Mouse (Mus musculus) liver, embryonic 15.5 days (tissue): Measurements from ENCODE around the gene Socs2. TPM values are rescaled to one million over a fixed set of nuclear protein-coding genes. Genes with fewer than 3 reads are reported as not detected.

Source experiments
- ATAC-seq: fragments of 200-750 bp; cut with Nextera tagmentation; 2 replicates; pipeline ENCODE4 v1.8.0; 2017; ENCODE audit warnings: moderate number of reproducible peaks, mild to moderate bottlenecking, moderate library complexity; ENCODE audit not compliant: insufficient read depth
- H3K27ac ChIP-seq: fragments of 300-500 bp; sonication (generic); replicated peaks from 2 replicates; pipeline ENCODE4 v1.5.1; 2015; ENCODE audit warnings: mild to moderate bottlenecking, inconsistent platforms
- H3K27me3 ChIP-seq: fragments of 300-500 bp; sonication (generic); 2 replicates; pipeline ENCODE4 v1.6.1; 2015; ENCODE audit warnings: mild to moderate bottlenecking, inconsistent platforms
- H3K36me3 ChIP-seq: fragments of 300-500 bp; sonication (generic); replicated peaks from 2 replicates; pipeline ENCODE4 v1.6.1; 2015; ENCODE audit warnings: moderate library complexity, mild to moderate bottlenecking, inconsistent platforms
- H3K4me1 ChIP-seq: fragments of 300-500 bp; sonication (generic); replicated peaks from 2 replicates; pipeline ENCODE4 v1.6.1; 2015; ENCODE audit warnings: inconsistent platforms
- H3K4me2 ChIP-seq: fragments of 300-500 bp; sonication (generic); 2 replicates; pipeline ENCODE4 v1.6.1; 2015; ENCODE audit warnings: moderate library complexity, mild to moderate bottlenecking, inconsistent platforms
- H3K4me3 ChIP-seq: fragments of 300-500 bp; sonication (generic); replicated peaks from 2 replicates; pipeline ENCODE4 v1.5.1; 2015; ENCODE audit warnings: mild to moderate bottlenecking, inconsistent platforms
- H3K9ac ChIP-seq: fragments of 300-500 bp; sonication (generic); 2 replicates; pipeline ENCODE4 v1.6.1; 2015; ENCODE audit warnings: moderate library complexity, mild to moderate bottlenecking, inconsistent platforms
- H3K9me3 ChIP-seq: fragments of 300-500 bp; sonication (generic); replicated peaks from 2 replicates; pipeline ENCODE4 v1.6.1; 2016; ENCODE audit warnings: inconsistent platforms
- WGBS: fragments of 180-500 bp; shearing (Covaris S2); methylation state at CpG from one replicate; pipeline ENCODE4 v1.1.7; 2015; ENCODE audit warnings: mixed read lengths; ENCODE audit not compliant: insufficient replicate concordance; 5-methylcytosine and 5-hydroxymethylcytosine counted together
- polyA plus RNA-seq: library from polyadenylated mRNA; unstranded; fragments of >200 nt; fragmentation: Nextera tagmentation; extraction: Ambion mirVana; gene quantifications from 2 replicates; pipeline ENCODE4 v1.2.1, GENCODE M21; 2015

The Socs2 gene
- polyA plus RNA-seq, 1 experiment from 2014 or later: 6.0 TPM

DNA sequence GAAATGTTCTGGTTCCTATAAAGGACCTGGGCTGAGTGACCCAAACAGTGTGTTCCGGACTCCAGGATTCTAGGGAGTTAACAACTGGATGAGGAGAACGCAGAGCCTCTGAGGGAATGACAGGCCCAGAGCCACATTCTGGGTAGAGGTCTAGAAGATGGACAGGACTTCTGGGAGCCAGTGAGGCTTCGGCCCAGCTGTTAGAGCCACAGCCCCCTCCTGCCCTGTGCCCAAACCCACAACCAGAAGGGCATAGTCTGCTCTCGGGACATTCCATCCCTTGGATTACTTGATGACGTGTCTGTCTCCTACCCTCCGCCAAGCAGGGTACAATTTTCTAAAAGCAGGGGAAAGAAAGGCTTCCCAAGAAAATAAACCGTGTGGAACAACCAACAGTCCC is 7.8 kb downstream of the Socs2 start:
- no peak for ATAC-seq
- H3K27me3 ChIP-seq: peaks cover 18% of the 10 kb centered on the region
- H3K27ac ChIP-seq: no peak overlapping the region
- no peak overlapping the region for H3K4me2 ChIP-seq
- H3K9ac ChIP-seq: no peak overlapping the region
- 67% methylated on average over 7 of the region's 7 CpGs for WGBS
- H3K9me3 ChIP-seq: no peaks in the 10 kb centered on the region
- 0 out of 2 replicates have a peak, but pooled peaks cover 2% of the 10 kb centered on the region for H3K4me1 ChIP-seq
- H3K4me3 ChIP-seq: no peak overlapping the region
- H3K36me3 ChIP-seq: no peaks in the 10 kb centered on the region

DNA sequence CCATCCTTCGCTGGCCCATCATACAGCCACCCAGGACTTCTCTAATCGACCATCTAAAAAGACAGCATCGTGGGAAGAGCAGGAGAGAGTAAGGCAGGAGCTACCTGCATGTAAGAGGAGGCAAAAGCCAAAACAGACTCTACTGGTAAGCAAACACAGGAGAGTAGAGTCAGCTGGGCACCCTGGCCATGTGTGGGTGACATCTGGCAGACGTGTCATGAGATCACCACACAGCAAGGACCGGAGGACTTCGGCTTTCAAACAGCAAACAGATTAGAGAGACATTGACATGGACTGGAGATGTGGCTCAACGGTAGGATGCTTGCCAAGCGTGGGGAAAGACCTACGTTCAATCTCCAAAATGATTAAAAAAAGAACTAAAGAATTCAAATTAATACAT is 8.5 kb downstream of the Socs2 start:
- Histone ChIP-seq H3K4me1 (no peaks in the 10 kb centered on the region), H3K27me3 (peaks cover 12% of the 10 kb centered on the region), H3K4me2 (no peak overlapping the region), H3K9ac (no peak overlapping the region), H3K27ac (no peak overlapping the region), H3K36me3 (no peaks in the 10 kb centered on the region), H3K9me3 (no peaks in the 10 kb centered on the region), H3K4me3 (no peak overlapping the region)
- no peak for ATAC-seq
- 65% methylated on average over 9 of the region's 9 CpGs for WGBS

DNA sequence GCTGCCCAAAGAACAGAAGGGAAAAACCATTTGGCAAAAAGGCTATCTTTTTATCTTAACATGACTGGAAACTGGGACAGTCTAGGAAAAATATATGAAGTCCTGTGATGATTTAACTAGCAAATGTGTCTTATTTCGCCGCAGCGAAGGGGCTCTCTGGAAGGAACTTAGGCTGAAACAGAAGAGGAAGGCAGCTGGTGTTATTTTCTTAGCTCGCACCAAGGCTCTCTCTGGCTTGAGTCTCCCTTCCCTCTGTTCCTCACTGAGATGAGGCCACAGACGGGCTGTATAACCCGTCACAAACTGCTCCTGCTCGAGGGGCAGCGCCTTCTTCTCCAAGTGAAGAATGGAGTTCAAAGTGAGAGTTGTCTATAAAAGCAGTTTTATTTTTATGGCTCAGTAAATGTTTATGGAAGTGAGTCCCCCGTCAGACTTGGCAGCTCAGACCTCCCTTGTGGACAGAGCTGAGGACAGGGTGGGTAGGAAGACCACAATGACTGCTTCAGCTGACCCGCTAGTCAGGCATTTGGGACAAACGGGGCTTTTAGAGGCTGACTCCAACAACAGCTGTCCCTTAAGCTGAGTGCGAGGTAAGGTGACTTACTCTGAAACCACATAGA is 9.3 kb downstream of the Socs2 start:
- no peaks in the 10 kb centered on the region for H3K4me1 ChIP-seq
- no peak overlapping the region for H3K9ac ChIP-seq
- peaks cover 6% of the 10 kb centered on the region; the same call in 1 of the 2 replicates for H3K27me3 ChIP-seq
- H3K27ac ChIP-seq: no peak overlapping the region
- 45% methylated on average over 12 of the region's 12 CpGs for WGBS
- no peak overlapping the region for H3K4me3 ChIP-seq
- H3K36me3 ChIP-seq: no peaks in the 10 kb centered on the region
- H3K4me2 ChIP-seq: no peak overlapping the region
- ATAC-seq: no peak
- H3K9me3 ChIP-seq: no peaks in the 10 kb centered on the region

DNA sequence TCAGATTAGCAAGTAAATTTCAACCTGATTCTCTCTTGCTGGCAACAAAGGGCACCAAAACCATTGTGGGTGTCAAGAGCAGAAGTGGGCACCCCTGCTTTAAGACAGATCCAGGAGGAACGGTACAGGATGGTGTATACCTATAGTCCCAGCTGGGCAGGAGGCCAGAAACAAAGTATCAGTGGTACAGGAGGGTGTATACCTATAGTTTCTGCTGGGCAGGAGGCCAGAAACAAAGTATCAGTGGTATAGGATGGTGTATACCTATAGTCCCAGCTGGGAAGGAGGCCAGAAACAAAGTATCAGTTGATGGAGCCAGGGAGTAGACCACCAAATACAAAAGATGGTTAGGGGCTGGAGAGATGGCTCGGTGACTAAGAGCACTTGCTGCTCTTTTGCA is 12.2 kb downstream of the Socs2 start:
- Histone ChIP-seq H3K9me3 (no peaks in the 10 kb centered on the region), H3K27ac (no peak overlapping the region), H3K4me3 (no peak overlapping the region), H3K27me3 (no peaks in the 10 kb centered on the region), H3K36me3 (no peaks in the 10 kb centered on the region), H3K9ac (no peak overlapping the region), H3K4me1 (no peaks in the 10 kb centered on the region), H3K4me2 (no peak overlapping the region)
- ATAC-seq: no peak
- 74% methylated on average over 2 of the region's 2 CpGs for WGBS

DNA sequence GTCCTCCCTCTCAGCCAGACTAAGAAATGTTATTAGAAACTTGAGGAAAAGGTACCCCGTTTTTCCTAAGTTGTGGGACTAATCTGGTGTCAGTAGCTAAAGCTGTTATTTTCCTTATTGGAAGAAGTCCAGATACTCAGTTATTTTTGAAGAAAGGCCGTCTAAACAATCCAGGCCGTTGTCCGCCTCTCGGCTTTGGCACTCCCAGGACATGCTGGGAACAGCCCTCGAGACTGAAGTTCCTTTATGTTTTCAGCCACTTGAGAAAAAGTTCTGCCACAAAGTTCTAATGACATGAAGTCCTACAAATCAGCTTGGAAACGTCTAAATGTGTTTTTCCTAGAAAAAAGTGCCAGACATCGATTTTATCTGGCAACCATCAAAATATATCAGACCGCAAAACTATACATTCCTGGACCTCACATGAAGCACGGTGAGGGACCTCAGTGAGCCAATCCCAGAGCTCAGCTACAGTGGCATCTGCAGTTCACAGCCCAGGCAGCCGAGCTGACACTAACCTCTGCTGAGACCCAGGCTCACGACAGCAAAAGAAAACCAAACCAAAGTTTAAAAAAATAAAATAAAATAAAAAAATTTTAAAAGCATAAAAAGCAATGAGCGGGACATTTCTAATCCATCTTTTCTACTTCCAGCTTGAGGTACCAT is 17.2 kb downstream of the Socs2 start:
- 63% methylated on average over 13 of the region's 13 CpGs for WGBS
- no peaks in the 10 kb centered on the region for H3K4me1 ChIP-seq
- H3K9me3 ChIP-seq: no peaks in the 10 kb centered on the region
- H3K36me3 ChIP-seq: no peaks in the 10 kb centered on the region
- no peak overlapping the region for H3K4me3 ChIP-seq
- H3K4me2 ChIP-seq: no peak overlapping the region
- H3K27me3 ChIP-seq: peaks cover 42% of the 10 kb centered on the region
- no peak for ATAC-seq
- H3K9ac ChIP-seq: no peak overlapping the region
- no peak overlapping the region for H3K27ac ChIP-seq

DNA sequence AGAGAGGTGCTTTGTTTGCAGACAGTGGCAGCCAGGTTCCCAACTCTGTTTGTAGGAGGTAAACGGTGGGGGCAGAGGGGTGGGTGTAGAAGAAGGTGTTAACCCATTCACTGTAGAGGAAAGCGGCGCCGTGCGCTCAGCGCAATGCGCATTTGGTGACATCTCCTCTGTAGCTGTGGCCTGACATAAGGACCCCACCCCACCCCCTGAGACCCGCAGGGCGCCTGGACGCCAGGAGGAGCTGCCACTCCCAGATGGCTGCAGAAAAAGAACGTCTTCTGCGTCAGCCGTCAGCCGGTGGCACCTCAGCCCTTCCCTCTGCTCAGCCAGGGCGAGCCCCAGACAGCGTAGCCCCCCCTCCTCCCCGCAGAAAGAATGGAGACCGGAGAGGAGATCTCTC is 18.5 kb downstream of the Socs2 start:
- no peak for ATAC-seq
- Histone ChIP-seq H3K27me3 (peaks cover 45% of the 10 kb centered on the region), H3K36me3 (no peaks in the 10 kb centered on the region), H3K9me3 (no peaks in the 10 kb centered on the region), H3K4me1 (no peaks in the 10 kb centered on the region), H3K4me3 (no peak overlapping the region), H3K9ac (no peak overlapping the region), H3K4me2 (peak overlapping the region; percentile 27; the same call in 1 of the 2 replicates), H3K27ac (no peak overlapping the region)
- WGBS: 6% methylated on average over 18 of the region's 18 CpGs

- Histone ChIP-seq H3K9ac (no peak overlapping the region), H3K4me2 (no peak overlapping the region), H3K9me3 (no peaks in the 10 kb centered on the region), H3K27ac (no peak overlapping the region), H3K36me3 (no peaks in the 10 kb centered on the region), H3K4me1 (no peaks in the 10 kb centered on the region), H3K27me3 (peaks cover 45% of the 10 kb centered on the region), H3K4me3 (no peak overlapping the region)
- 58% methylated on average over 7 of the region's 7 CpGs for WGBS
- ATAC-seq: no peak
Measured at GRCm38 (mm10) chr10:95397191-95397835, 19.7 kb downstream of the Socs2 start.

DNA sequence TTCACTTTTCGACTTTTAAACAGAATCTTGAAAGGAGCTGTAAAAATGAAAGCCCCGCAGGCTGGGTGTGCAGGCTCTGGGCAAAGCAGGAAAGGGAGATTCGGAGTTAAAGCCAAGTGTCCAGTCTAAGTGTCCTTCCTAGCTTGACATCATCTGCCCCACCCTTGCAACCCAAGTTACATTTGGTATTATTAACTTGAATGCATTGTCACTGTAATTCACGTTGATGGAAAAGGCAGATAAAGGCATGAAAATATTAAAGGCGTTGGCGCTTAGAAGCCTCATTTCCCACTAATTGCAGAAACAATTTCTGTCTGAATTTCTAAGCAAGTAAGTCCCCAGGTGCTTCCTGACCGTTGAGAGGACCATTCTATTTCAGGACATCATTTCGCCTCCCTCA is 20.6 kb downstream of the Socs2 start:
- Histone ChIP-seq H3K9me3 (no peaks in the 10 kb centered on the region), H3K9ac (no peak overlapping the region), H3K27ac (no peak overlapping the region), H3K4me3 (no peak overlapping the region), H3K4me1 (no peaks in the 10 kb centered on the region), H3K27me3 (peaks cover 45% of the 10 kb centered on the region), H3K4me2 (no peak overlapping the region), H3K36me3 (no peaks in the 10 kb centered on the region)
- ATAC-seq: no peak
- 44% methylated on average over 8 of the region's 8 CpGs for whole genome bisulfite sequencing

GRCm38 (mm10) chr10:95394819-95395812 is 21.9 kb downstream of the Socs2 start:
- Histone ChIP-seq H3K9me3 (no peaks in the 10 kb centered on the region), H3K4me2 (peak overlapping the region; percentile 20), H3K4me3 (0 out of 2 replicates have a peak overlapping the region, but pooled peaks have one; percentile 2), H3K9ac (no peak overlapping the region), H3K27me3 (peaks cover 45% of the 10 kb centered on the region), H3K27ac (no peak overlapping the region), H3K4me1 (no peaks in the 10 kb centered on the region), H3K36me3 (no peaks in the 10 kb centered on the region)
- ATAC-seq: no peak
- 36% methylated on average over 25 of the region's 25 CpGs for WGBS

DNA sequence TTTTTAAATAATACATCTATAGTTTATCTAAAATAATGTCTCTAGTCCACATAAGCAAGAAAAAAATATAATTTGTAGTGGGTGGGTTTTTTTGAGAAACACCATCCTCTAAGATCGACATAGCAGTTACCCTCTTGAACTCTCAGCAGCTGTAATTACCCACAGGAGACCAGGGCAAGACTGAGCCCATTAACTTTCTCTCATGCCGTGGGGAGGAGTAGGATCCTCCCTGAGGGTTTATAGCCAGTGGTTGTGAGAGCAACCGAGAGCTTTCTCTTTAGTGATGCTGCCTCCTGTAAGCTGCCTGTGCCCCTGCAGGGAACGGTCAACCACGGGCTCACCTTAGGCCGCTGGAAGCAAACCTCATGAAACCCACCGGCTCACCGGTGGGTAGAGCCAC is 24.9 kb downstream of the Socs2 start:
- H3K4me3 ChIP-seq: no peak overlapping the region
- H3K27me3 ChIP-seq: peaks cover 21% of the 10 kb centered on the region
- H3K4me1 ChIP-seq: no peaks in the 10 kb centered on the region
- no peaks in the 10 kb centered on the region for H3K9me3 ChIP-seq
- H3K27ac ChIP-seq: no peak overlapping the region
- H3K4me2 ChIP-seq: no peak overlapping the region
- 80% methylated on average over 8 of the region's 8 CpGs for WGBS
- no peaks in the 10 kb centered on the region for H3K36me3 ChIP-seq
- ATAC-seq: no peak
- no peak overlapping the region for H3K9ac ChIP-seq

GRCm38 (mm10) chr10:95390871-95391270 is 26.1 kb downstream of the Socs2 start:
- H3K4me2 ChIP-seq: no peak overlapping the region
- no peak overlapping the region for H3K4me3 ChIP-seq
- peaks cover 9% of the 10 kb centered on the region; the same call in 1 of the 2 replicates for H3K27me3 ChIP-seq
- no peaks in the 10 kb centered on the region for H3K4me1 ChIP-seq
- no peaks in the 10 kb centered on the region for H3K36me3 ChIP-seq
- H3K9me3 ChIP-seq: no peaks in the 10 kb centered on the region
- no peak for ATAC-seq
- no peak overlapping the region for H3K9ac ChIP-seq
- WGBS: 79% methylated on average over 9 of the region's 9 CpGs
- H3K27ac ChIP-seq: no peak overlapping the region
